Mouse (Mus musculus): ENCODE data around the gene St8sia4. TPM values are rescaled to one million over a fixed set of nuclear protein-coding genes. Genes with fewer than 3 reads are reported as not detected.

St8sia4 gene
- polyA plus RNA-seq (2012; rRNA removed): 0.68 and 0.85 TPM in 2 replicates

GRCm38 (mm10) chr1:95667435-95668252 lies at the start of gene St8sia4:
Gene St8sia4 (minus strand): TSS chr1:95667571.

All from liver, embryonic 14 days (tissue).